Mouse (Mus musculus): ENCODE measurements around the gene Cfap20. TPM values are rescaled to one million over a fixed set of nuclear protein-coding genes. Genes with fewer than 3 reads are reported as not detected.

Cfap20 gene
- polyA plus RNA-seq, 1 experiment: 108 TPM

- DNase-seq (ENCODE audit: extremely low spot score in 1 of 2, low spot score in 1 of 2): no peak
Measured at GRCm38 (mm10) chr8:95376309-95376999, 58.2 kb downstream of the Cfap20 start.

DNA sequence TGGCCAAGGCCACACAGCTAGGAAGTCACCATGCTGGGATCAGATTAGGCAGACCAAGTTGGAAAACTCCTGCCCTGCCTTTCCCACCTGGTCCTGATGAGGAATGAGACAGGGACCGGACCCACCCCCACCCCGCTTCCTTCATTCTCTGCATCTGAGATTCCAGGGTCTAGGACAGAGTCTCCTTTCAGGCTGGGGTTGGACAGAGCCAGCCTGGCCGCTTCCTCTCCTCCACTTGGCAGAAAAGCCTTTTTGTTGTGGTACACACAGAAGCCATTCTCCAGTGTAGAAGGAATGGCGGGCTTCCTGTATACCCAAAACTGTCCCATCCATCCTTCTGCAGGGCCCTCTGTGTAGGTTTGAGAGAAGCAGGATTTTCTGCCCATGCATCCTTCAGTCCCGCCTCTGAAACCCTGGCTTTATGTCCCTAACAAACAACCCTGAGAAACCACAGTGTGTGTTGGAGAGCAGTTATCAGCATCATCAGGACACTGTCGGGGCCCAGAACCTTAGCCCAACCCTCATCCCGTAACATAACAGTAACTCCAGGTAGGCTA lies 59.2 kb downstream of the Cfap20 start:
- peak in 1 of 2 experiments; percentile 7 for DNase-seq (ENCODE audit: extremely low spot score in 1 of 2, low spot score in 1 of 2)

DNA sequence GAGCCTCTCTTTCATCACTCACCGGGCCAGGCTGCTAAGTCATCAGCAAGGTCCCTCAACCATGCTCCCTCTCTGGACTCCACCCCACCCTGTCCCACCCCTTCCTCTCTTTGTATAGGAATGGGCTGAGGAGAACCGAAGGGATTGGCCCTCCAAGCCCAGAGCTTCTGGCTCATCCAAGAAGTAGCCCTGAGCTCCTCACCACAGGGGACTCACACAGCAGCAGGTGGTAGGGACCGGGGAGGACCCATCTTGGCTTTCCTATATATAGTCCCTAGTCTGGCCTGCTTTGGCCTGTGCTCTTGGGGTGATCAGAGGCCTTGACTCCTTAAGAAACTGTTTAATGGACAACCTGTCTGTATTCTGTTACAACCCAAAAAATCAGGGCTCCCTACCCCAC lies 60.2 kb downstream of the Cfap20 start:
- DNase-seq (ENCODE audit: extremely low spot score in 1 of 2, low spot score in 1 of 2): no peak

DNA sequence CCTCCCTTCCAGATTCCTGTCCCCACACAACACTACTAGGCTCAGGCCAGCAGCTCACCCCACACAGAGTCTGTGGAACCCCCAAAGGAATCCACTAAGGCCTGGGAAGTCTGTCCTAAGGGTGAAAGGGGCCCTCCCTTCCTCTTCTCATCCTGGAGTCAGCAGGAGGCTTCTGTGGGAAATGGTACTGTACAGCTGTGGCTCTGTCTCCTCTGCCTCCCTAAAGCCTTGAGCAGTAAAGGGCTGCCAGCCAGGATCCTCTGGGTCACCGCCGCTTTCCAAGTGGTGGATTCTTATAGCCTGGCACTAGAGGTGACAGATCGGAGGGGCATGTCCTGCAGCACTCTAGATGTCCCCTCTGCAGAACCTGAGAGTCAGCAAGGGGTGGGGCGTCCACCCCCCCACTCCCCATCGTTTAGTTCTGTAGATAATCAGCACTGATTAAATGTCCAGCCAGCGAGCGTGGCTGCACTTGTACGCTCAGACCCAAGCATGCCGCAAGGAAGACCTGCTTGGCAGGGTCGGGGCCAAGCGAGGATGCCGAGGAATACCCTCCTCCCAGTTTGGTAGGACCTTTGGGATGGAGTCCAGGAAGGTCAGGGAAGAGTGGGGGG lies 61.2 kb downstream of the Cfap20 start:
- DNase-seq (ENCODE audit: extremely low spot score in 1 of 2, low spot score in 1 of 2): no peak

Other genes starting within 250 kb of the Cfap20 start
- gene Kifc3, start 232.1 kb downstream of the Cfap20 start, polyA plus RNA-seq (2012; rRNA removed): 60.9 and 65.7 TPM in 2 replicates
- 0.46 and 0.78 TPM in 2 replicates for gene Cngb1, start 128.3 kb downstream of the Cfap20 start, polyA plus RNA-seq (2012; rRNA removed)
- 0.48 TPM in 1 of 2 replicates, not detected in the other for gene Tepp, start 124.3 kb downstream of the Cfap20 start, polyA plus RNA-seq (2012; rRNA removed)
- 10.0 and 10.6 TPM in 2 replicates for gene Zfp319, start 102.9 kb downstream of the Cfap20 start, polyA plus RNA-seq (2012; rRNA removed)
- 16.9 and 17.3 TPM in 2 replicates for gene Usb1, start 102.6 kb downstream of the Cfap20 start, polyA plus RNA-seq (2012; rRNA removed)
- gene Mmp15, start 82.6 kb downstream of the Cfap20 start, polyA plus RNA-seq (2012; rRNA removed): 8.4 and 9.1 TPM in 2 replicates
- 45.8 and 48.5 TPM in 2 replicates for gene Csnk2a2, start 55.2 kb upstream of the Cfap20 start, polyA plus RNA-seq (2012; rRNA removed)
- 2.0 and 2.2 TPM in 2 replicates for gene Ccdc113, start 99.2 kb upstream of the Cfap20 start, polyA plus RNA-seq (2012; rRNA removed)
- gene Prss54, start 141.5 kb upstream of the Cfap20 start, polyA plus RNA-seq (2012; rRNA removed): 0.10 and 0.15 TPM in 2 replicates
- gene Gins3, start 198.6 kb upstream of the Cfap20 start, polyA plus RNA-seq (2012; rRNA removed): 2.6 and 2.7 TPM in 2 replicates
- 2,429 and 2,489 TPM in 2 replicates for gene Ndrg4, start 242.1 kb upstream of the Cfap20 start, polyA plus RNA-seq (2012; rRNA removed)

Measured in frontal cortex, adult 2 months (tissue).